Mouse (Mus musculus): ENCODE measurements around the gene Fam129a.
"Not testable (repeated sequence)": the region's sequence is repeated elsewhere in the genome, so short reads cannot be mapped to it uniquely, and the experiment has no call there.

Fam129a gene

DNA sequence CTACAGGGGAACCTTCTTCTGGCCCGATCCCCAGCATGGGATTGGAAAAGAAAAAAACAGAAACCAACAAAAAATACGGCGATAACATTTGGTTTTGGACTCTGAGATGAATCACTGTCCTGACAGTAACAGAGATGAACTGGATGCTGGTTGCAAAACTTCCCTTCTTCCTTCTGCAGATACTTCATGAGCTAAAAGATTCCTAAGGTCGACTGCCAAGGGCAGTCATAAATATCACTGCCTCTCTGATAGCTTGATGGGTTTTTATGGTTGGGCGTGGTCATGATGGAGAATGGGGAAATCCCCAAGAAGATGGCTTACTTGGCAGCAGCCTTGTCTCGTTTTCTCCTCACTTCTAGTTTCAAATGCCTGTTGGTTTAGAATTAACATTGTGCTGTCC lies 92.0 kb downstream of the Fam129a start:
- in situ Hi-C loops (cut with MboI, MseI): no loop called here

- in situ Hi-C loops (cut with MboI, MseI): no loop called here
Observed at GRCm38 (mm10) chr1:151664384-151664783, 93.4 kb downstream of the Fam129a start.

- in situ Hi-C loops (cut with MboI, MseI): no loop called here
Observed at GRCm38 (mm10) chr1:151664837-151665431, 93.9 kb downstream of the Fam129a start.

GRCm38 (mm10) chr1:151667351-151668074 lies 96.5 kb downstream of the Fam129a start:
- in situ Hi-C loops (cut with MboI, MseI): no loop called here

- in situ Hi-C loops (cut with MboI, MseI): no loop called here
Observed at GRCm38 (mm10) chr1:151670006-151670591, 99.1 kb downstream of the Fam129a start.

DNA sequence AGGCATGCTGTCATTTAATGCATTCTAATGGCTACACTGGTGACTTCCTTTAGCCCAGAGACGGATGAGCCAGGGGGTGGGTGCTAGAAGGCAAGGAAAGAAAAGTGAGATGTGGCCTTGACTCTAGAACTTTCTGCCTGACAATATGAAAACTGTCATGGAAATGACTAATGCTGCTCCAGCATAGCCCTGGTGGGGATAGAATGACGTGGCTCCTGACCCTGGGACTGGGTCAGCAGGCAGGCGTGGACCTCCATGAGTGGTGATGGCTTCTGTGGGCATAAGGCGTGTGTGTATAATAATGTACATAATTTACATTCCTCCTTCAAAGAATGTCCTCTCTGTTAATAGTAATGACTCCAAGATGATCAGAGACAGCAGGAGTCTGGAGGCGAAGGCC lies 104.7 kb downstream of the Fam129a start:
- in situ Hi-C loops (cut with MboI, MseI): no loop called here

GRCm38 (mm10) chr1:151677185-151677809 lies 106.3 kb downstream of the Fam129a start:
- in situ Hi-C loops (cut with MboI, MseI): no loop called here

- in situ Hi-C loops (cut with MboI, MseI): no loop called here
Observed at GRCm38 (mm10) chr1:151677975-151678374, 107.0 kb downstream of the Fam129a start.

DNA sequence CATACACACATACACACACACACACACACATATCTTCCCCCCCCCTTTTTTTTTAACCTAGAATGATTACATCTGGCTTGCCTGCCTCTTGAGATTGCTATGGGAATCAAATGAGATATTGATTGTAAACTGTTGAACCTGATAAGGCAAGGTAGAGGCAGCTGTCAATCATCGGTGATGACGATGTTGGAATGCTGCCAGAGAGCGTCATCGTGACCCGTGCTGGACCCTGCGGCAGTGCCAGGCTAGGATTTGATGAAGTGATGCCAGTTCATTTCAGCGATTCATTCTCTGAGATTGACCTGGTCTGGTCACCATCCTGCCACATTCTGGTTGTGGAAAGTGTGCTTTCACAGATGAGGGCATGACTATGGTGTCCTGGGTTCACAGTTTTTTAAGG lies 108.2 kb downstream of the Fam129a start:
- in situ Hi-C loops (cut with MboI, MseI): no loop called here

- in situ Hi-C loops (cut with MboI, MseI): no loop called here
Observed at GRCm38 (mm10) chr1:151679883-151680613, 109.1 kb downstream of the Fam129a start.

- in situ Hi-C loops (cut with MboI, MseI): no loop called here
Observed at GRCm38 (mm10) chr1:151680971-151681370, 110.0 kb downstream of the Fam129a start.

GRCm38 (mm10) chr1:151682896-151683295 lies 111.9 kb downstream of the Fam129a start:
- in situ Hi-C loops (cut with MboI, MseI): no loop called here

DNA sequence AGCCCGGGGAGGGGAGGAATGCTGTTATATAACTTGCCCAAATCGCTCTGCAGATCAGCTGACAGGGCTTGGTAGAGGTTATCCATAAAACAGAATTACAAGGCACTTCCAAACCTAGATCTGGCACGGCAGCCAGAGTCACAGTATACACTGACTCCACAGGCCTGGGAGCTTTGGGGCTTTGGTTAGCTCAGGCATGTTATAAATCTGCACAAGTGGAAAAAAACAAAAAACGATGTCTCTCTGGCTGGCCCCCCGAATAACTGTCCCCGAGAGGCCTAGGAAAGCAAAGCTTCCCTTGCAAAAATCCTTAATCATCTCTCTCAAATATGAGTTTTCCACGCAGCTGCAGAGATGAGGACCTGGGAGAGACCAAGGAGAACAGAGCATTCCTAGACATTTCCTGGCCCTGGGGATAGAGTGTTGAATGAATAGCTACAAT lies 113.5 kb downstream of the Fam129a start:
- in situ Hi-C loops (cut with MboI, MseI): no loop called here

GRCm38 (mm10) chr1:151684978-151685377 lies 114.0 kb downstream of the Fam129a start:
- in situ Hi-C loops (cut with MboI, MseI): no loop called here

- in situ Hi-C loops (cut with MboI, MseI): no loop called here
Observed at GRCm38 (mm10) chr1:151685666-151686309, 114.8 kb downstream of the Fam129a start.

DNA sequence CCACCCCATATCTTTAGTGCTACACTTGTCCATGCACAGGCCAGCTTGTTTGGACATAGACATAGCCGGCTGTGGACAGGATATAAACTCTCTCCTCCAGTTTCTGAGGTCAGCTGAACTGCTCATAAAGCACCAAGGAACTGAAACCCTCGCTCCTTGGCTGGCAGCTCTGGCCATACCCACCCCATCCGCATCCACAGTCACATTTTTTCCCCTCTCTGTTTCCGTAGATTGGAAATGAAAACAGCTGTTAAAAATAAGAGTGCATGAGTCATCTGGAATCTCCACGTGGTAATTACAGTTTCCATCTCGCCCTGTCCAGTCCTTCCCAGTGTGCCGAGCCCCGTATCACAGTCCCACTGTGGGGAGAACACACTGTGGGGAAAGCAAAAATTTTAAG lies 115.7 kb downstream of the Fam129a start:
- in situ Hi-C loops (cut with MboI, MseI): no loop called here

DNA sequence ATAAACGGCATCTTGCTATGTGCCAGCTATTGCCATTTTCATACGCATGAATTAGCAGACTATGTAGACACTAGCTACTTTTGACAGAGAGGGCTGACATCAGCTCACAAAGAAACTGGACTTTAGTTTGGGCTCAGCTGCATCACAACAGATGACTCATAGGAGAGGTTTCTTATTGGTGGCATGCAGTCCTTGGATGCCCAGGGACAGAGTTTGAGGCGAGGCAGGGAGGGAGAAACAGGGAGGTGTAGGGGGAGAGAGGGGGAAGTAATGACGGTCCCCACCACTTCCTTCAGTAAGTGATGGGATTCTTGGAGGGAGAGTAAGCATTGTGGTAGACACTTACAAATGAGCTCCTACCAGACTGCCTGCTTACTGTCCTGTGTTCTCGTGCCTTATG lies 118.0 kb downstream of the Fam129a start:
- in situ Hi-C loops (cut with MboI, MseI): no loop called here

GRCm38 (mm10) chr1:151689561-151689960 lies 118.6 kb downstream of the Fam129a start:
- in situ Hi-C loops (cut with MboI, MseI): no loop called here

DNA sequence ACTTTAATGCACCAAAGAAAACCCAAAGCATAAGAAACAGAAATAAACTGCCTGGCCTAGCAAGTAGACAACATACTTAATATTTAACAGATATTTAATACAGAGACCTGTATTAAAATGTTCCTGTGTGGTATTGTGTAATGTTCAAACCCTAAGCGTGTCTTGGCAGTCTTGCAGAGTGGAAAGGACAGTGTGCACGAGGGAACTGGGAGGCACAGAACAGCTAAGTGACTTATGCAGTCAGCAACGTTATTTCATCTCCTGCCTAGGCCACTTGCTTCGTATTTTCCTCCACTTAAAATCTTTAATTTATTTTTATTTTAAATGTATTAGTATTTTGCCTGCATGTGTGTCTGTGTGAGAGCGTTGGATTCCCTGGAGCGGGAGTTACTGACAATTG lies 119.1 kb downstream of the Fam129a start:
- in situ Hi-C loops (cut with MboI, MseI): no loop called here

DNA sequence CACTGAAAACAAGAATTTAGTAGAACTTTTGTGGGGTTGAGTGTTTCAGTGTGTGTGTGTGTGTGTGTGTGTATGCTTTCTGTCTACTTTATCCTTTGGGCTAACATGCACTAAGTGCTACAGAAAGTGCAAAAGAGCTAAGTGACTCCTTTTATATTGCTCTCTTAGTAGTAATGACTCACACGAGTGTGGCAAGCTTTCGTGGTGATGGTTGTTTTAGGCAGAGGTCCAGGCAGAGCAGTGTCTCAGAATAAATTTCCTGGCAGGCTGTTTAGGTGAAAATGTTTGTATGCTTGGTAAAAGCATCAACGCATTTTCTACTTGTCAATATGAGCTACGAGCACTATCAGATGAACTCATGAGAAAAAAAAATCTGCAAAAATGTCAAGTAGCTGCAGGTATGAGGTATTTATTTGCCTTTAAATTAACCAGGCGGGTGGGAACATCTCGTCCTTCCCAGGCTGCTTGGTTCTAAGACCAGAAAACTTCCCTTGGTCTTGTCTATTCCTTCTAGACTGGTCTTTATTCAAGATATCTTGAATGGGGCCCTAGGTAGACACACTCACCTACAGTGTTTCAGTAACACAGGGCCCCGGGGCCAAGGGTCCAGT lies 119.7 kb downstream of the Fam129a start:
- in situ Hi-C loops (cut with MboI, MseI): no loop called here

DNA sequence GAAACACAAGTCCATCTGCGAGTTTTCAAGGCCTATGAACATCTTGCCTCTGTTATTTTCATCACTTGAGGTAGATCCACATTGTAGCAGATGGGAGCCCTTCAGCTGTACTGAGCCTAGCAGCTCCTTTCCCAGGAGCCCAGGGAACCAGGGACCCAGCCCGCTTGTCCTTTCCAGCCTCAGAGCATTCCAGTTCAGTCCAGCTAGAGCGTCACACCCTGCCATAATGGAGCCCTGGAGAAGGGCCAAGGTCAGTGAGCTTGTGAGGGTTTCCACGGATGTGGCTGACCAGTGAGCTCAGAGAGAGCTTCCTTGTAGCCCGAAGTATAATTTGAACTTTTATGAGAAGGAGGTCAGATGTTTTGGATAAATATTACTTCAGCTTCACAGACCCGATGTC lies 121.9 kb downstream of the Fam129a start:
- in situ Hi-C loops (cut with MboI, MseI): not testable (repeated sequence)
